Mouse (Mus musculus) hindbrain, embryonic 11.5 days (tissue): Measurements from ENCODE around the gene Aqp11. TPM values are rescaled to one million over a fixed set of nuclear protein-coding genes. Genes with fewer than 3 reads are reported as not detected.

Experiments used
- polyA plus RNA-seq: library from polyadenylated mRNA; unstranded; fragments of >200 nt; fragmentation: Nextera tagmentation; extraction: Ambion mirVana; gene quantifications from 2 replicates; pipeline ENCODE4 v1.2.1, GENCODE M21; 2014

The Aqp11 gene
- polyA plus RNA-seq, 1 experiment from 2014 or later = 6.3 TPM

Other genes with a start within 250 kb of the Aqp11 start
- gene Aamdc, start 158.8 kb downstream of the Aqp11 start, polyA plus RNA-seq = 38.7 and 39.7 TPM in 2 replicates
- gene Rsf1, start 158.4 kb downstream of the Aqp11 start, polyA plus RNA-seq = 27.2 and 29.5 TPM in 2 replicates
- 256 and 272 TPM in 2 replicates for gene Clns1a, start 41.7 kb downstream of the Aqp11 start, polyA plus RNA-seq
- 88.8 and 104 TPM in 2 replicates for gene Pak1, start 50.3 kb upstream of the Aqp11 start, polyA plus RNA-seq
- gene Gdpd4, start 181.7 kb upstream of the Aqp11 start, polyA plus RNA-seq = 0.06 TPM in 1 of 2 replicates, not detected in the other